14 mouse cellular contexts compared by ENCODE assay signal in the genomic region with DNA sequence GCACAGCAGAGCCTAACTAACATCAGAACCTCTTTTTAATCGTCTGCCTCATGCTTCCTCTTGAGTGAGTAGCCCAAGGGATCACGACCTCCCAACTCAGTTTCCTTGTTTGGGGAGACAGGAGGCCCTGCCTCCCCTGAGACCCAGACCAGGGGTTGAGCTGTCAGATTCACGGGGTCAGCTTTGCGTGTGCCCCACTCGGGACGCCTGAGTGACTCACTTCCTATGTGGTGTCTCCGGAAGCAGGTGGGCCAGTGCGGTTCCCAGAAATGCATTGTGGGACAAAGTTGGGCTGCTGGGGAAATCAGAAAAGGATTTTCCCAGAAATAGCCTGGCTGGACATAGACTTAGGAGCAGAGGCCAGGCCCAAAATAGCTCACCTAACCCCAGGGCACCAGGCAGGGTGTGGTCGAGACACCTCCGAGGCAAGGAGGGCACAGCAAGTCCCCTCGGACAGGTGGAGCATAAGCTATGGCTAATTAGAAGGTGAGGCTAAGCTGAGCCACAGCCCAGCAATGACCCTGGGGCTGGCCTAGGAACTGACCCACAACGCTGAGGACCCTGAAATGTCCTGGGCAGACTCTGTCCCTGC.
DNase-seq lines count a peak whose midpoint lies in the region; ATAC-seq lines count a peak whose summit lies in the region.
"Had no signal": no experiment of that assay in that cellular context is flagged by ENCODE, and none has a peak within 500 bp of the region (broad histone marks: within the 10 kb centered on the region; RNA-seq: fewer than 3 reads in every experiment).

No protein-coding gene starts in this region.

- intact Hi-C loops in heart, postnatal 25 days (cut with DNase I): no loop called here

- DNase-seq in adrenal gland, adult 2 months: peak; percentile 8
- DNase-seq in adrenal gland, adult 8-10 months: no peak
- peak; percentile 13 for DNase-seq in heart, postnatal 4 days
- no peak for DNase-seq in heart, postnatal 25 days (ENCODE audit: low spot score)
- peak; percentile 43 to 52 for DNase-seq in natural killer cell, adult 2 months (ENCODE audit: low spot score in 2 of 2)
- DNase-seq in cerebellum, adult 8-10 months: no peak
- no peak for DNase-seq in layer of hippocampus, adult 9-10 months (ENCODE audit: low spot score)
- DNase-seq: cerebellum, postnatal 14 days; embryo, embryonic 11 days; forebrain, postnatal 0 days; layer of hippocampus, postnatal 36 days had no signal

- peak; percentile 62 for ATAC-seq in common myeloid progenitor, adult 5-6 weeks (replicated peaks; ENCODE audit: low read depth, poor library complexity, severe bottlenecking)
- ATAC-seq: forebrain, postnatal 0 days; hindbrain, postnatal 0 days; intestine, postnatal 0 days had no signal

Comparison
In these comparisons a context has a peak if more than half of its experiments do, and no peak if none do; other contexts are left out.
1. DNase-seq: peak in adrenal gland, adult 2 months (single experiment), heart, postnatal 4 days (single experiment) and natural killer cell, adult 2 months (2 of 2); none in adrenal gland, adult 8-10 months (single experiment), heart, postnatal 25 days (single experiment), cerebellum, adult 8-10 months (single experiment) and layer of hippocampus, adult 9-10 months (single experiment).